Mouse (Mus musculus) stomach, postnatal 0 days (tissue): Measurements from ENCODE around the gene 4931409K22Rik.
A peak's percentile ranks its signal among the peaks of the same experiment; 100 is the strongest.

Experiments used
- CTCF ChIP-seq: IDR thresholded peaks from 2 replicates; pipeline ENCODE4 v1.5.1; 2016; ENCODE audit warnings: antibody characterized with exemption, low read depth, mild to moderate bottlenecking, moderate library complexity
- EP300 ChIP-seq: optimal IDR thresholded peaks from 2 replicates; pipeline ENCODE3; 2016; ENCODE audit warnings: antibody characterized with exemption

GRCm38 (mm10) chr5:24508406-24508805 lies 48.2 kb downstream of the 4931409K22Rik start:
- TF ChIP-seq CTCF (0 out of 2 replicates have a peak, but pooled peaks have one; percentile 10), EP300 (no peak)
